Mouse (Mus musculus) intestine, embryonic 14.5 days (tissue): ENCODE measurements around the gene Cacna1c. TPM values are rescaled to one million over a fixed set of nuclear protein-coding genes. Genes with fewer than 3 reads are reported as not detected.

ENCODE experiments used
- ATAC-seq: fragments of 200-750 bp; cut with Nextera tagmentation; replicated peaks from 2 replicates; pipeline ENCODE4 v1.8.0; 2017; ENCODE audit warnings: low read depth, moderate number of reproducible peaks, moderate TSS enrichment, moderate library complexity; ENCODE audit not compliant: low FRiP score, low TSS enrichment
- DNase-seq: peaks from one replicate; pipeline ENCODE4 v3.0.0-alpha.2; 2018; ENCODE audit warnings: low spot score
- H3K27ac ChIP-seq: fragments of 300-500 bp; sonication (generic); 2 replicates; pipeline ENCODE4 v1.5.1; 2014; ENCODE audit warnings: low read depth, mild to moderate bottlenecking, control low read depth
- H3K27me3 ChIP-seq: fragments of 300-500 bp; sonication (generic); replicated peaks from 2 replicates; pipeline ENCODE4 v1.6.1; 2014; ENCODE audit warnings: low read length, control low read depth; ENCODE audit not compliant: control insufficient read depth, insufficient read depth
- H3K36me3 ChIP-seq: fragments of 300-500 bp; sonication (generic); 2 replicates; pipeline ENCODE4 v1.6.1; 2014; ENCODE audit warnings: low read length, control low read depth; ENCODE audit not compliant: control insufficient read depth, insufficient read depth
- H3K4me1 ChIP-seq: fragments of 300-500 bp; sonication (generic); replicated peaks from 2 replicates; pipeline ENCODE4 v1.6.1; 2014; ENCODE audit warnings: low read length, control low read depth, mixed read lengths; ENCODE audit not compliant: control insufficient read depth, insufficient read depth
- H3K4me2 ChIP-seq: fragments of 300-500 bp; sonication (generic); 2 replicates; pipeline ENCODE4 v1.6.1; 2014; ENCODE audit warnings: low read length
- H3K4me3 ChIP-seq: fragments of 300-500 bp; sonication (generic); 2 replicates; pipeline ENCODE4 v1.5.1; 2014; ENCODE audit warnings: low read depth, low read length, control low read depth, mixed read lengths
- H3K9ac ChIP-seq: fragments of 300-500 bp; sonication (generic); 2 replicates; pipeline ENCODE4 v1.6.1; 2014; ENCODE audit warnings: mild to moderate bottlenecking, low read length
- H3K9me3 ChIP-seq: fragments of 300-500 bp; sonication (generic); 2 replicates; pipeline ENCODE4 v1.6.1; 2016; ENCODE audit warnings: low read length, control low read depth; ENCODE audit not compliant: control insufficient read depth
- WGBS: fragments of 180-500 bp; shearing (Covaris S2); extraction: QIAGEN DNeasy Blood & Tissue Kit; methylation state at CpG from one replicate; pipeline ENCODE4 v1.1.7; 2014; 5-methylcytosine and 5-hydroxymethylcytosine counted together
- polyA plus RNA-seq: library from polyadenylated mRNA; unstranded; fragments of >200 nt; fragmentation: Nextera tagmentation; extraction: Ambion mirVana; gene quantifications from 2 replicates; pipeline ENCODE4 v1.2.1, GENCODE M21; 2014

Gene Cacna1c
- polyA plus RNA-seq, 1 experiment from 2014 or later, result 6.5 TPM

- no peak for ATAC-seq
- H3K4me2 ChIP-seq, result no peak overlapping the region
- no peaks in the 10 kb centered on the region for H3K4me1 ChIP-seq
- no peak overlapping the region for H3K4me3 ChIP-seq
- no peaks in the 10 kb centered on the region for H3K36me3 ChIP-seq
- WGBS, result 78% methylated on average over 5 of the region's 5 CpGs
- no peaks in the 10 kb centered on the region for H3K9me3 ChIP-seq
- no peak for DNase-seq
- H3K27ac ChIP-seq, result no peak overlapping the region
- no peak overlapping the region for H3K9ac ChIP-seq
- H3K27me3 ChIP-seq, result no peaks in the 10 kb centered on the region
Observed at GRCm38 (mm10) chr6:118688856-118689255, 507.4 kb downstream of the Cacna1c start.

- no peak for ATAC-seq
- no peaks in the 10 kb centered on the region for H3K4me1 ChIP-seq
- 65% methylated on average over 6 of the region's 6 CpGs for WGBS
Observed at GRCm38 (mm10) chr6:118680814-118681213, 515.4 kb downstream of the Cacna1c start.

GRCm38 (mm10) chr6:118678031-118678430 lies 518.2 kb downstream of the Cacna1c start:
- H3K4me2 ChIP-seq, result no peak overlapping the region
- ATAC-seq (no peak), DNase-seq (no peak)
- H3K9ac ChIP-seq, result no peak overlapping the region
- no peak overlapping the region for H3K27ac ChIP-seq
- no peaks in the 10 kb centered on the region for H3K4me1 ChIP-seq
- H3K27me3 ChIP-seq, result no peaks in the 10 kb centered on the region
- no peaks in the 10 kb centered on the region for H3K36me3 ChIP-seq
- 90% methylated on average over 10 of the region's 10 CpGs for WGBS
- H3K9me3 ChIP-seq, result no peaks in the 10 kb centered on the region
- H3K4me3 ChIP-seq, result no peak overlapping the region

More at GRCm38 (mm10) chr6:118680814-118681213, 515.4 kb downstream of the Cacna1c start:
- H3K4me3 ChIP-seq, result no peak overlapping the region
- H3K27ac ChIP-seq, result no peak overlapping the region
- H3K36me3 ChIP-seq, result no peaks in the 10 kb centered on the region
- H3K4me2 ChIP-seq, result no peak overlapping the region
- H3K27me3 ChIP-seq, result no peaks in the 10 kb centered on the region
- no peak overlapping the region for H3K9ac ChIP-seq
- DNase-seq, result no peak
- H3K9me3 ChIP-seq, result no peaks in the 10 kb centered on the region

- WGBS, result 91% methylated on average over 6 of the region's 6 CpGs
- Histone ChIP-seq H3K9me3 (no peaks in the 10 kb centered on the region), H3K4me1 (no peaks in the 10 kb centered on the region), H3K9ac (no peak overlapping the region), H3K27ac (no peak overlapping the region), H3K4me2 (no peak overlapping the region), H3K36me3 (no peaks in the 10 kb centered on the region), H3K4me3 (no peak overlapping the region), H3K27me3 (no peaks in the 10 kb centered on the region)
- DNase-seq, result no peak
- no peak for ATAC-seq
Observed at GRCm38 (mm10) chr6:118677306-118677705, 518.9 kb downstream of the Cacna1c start.

- no peak overlapping the region for H3K27ac ChIP-seq
- H3K9ac ChIP-seq, result no peak overlapping the region
- 74% methylated on average over 4 of the region's 4 CpGs for WGBS
- H3K4me1 ChIP-seq, result no peaks in the 10 kb centered on the region
- H3K36me3 ChIP-seq, result no peaks in the 10 kb centered on the region
- no peak for ATAC-seq
- no peak for DNase-seq
- H3K27me3 ChIP-seq, result no peaks in the 10 kb centered on the region
- H3K4me3 ChIP-seq, result no peak overlapping the region
- no peaks in the 10 kb centered on the region for H3K9me3 ChIP-seq
- no peak overlapping the region for H3K4me2 ChIP-seq
Observed at GRCm38 (mm10) chr6:118674781-118675180, 521.4 kb downstream of the Cacna1c start.

GRCm38 (mm10) chr6:118673974-118674695 lies 522.1 kb downstream of the Cacna1c start:
- no peak overlapping the region for H3K4me3 ChIP-seq
- H3K4me1 ChIP-seq, result no peaks in the 10 kb centered on the region
- H3K36me3 ChIP-seq, result no peaks in the 10 kb centered on the region
- WGBS, result 76% methylated on average over 12 of the region's 12 CpGs
- ATAC-seq (no peak), DNase-seq (no peak)
- H3K27ac ChIP-seq, result no peak overlapping the region
- H3K9me3 ChIP-seq, result no peaks in the 10 kb centered on the region
- no peak overlapping the region for H3K9ac ChIP-seq
- no peaks in the 10 kb centered on the region for H3K27me3 ChIP-seq
- no peak overlapping the region for H3K4me2 ChIP-seq

- Histone ChIP-seq H3K4me3 (no peak overlapping the region), H3K4me2 (no peak overlapping the region), H3K4me1 (no peaks in the 10 kb centered on the region), H3K27ac (no peak overlapping the region), H3K27me3 (no peaks in the 10 kb centered on the region), H3K36me3 (0 out of 2 replicates have a peak, but pooled peaks cover 6% of the 10 kb centered on the region), H3K9ac (no peak overlapping the region), H3K9me3 (no peaks in the 10 kb centered on the region)
- ATAC-seq, result no peak
- WGBS, result 78% methylated on average over 4 of the region's 4 CpGs
- DNase-seq, result no peak
Observed at GRCm38 (mm10) chr6:118653331-118653730, 542.9 kb downstream of the Cacna1c start.

GRCm38 (mm10) chr6:118649121-118649783 lies 547.0 kb downstream of the Cacna1c start:
- Histone ChIP-seq H3K9ac (no peak overlapping the region), H3K27me3 (no peaks in the 10 kb centered on the region), H3K4me3 (no peak overlapping the region), H3K9me3 (no peaks in the 10 kb centered on the region), H3K36me3 (0 out of 2 replicates have a peak, but pooled peaks cover 6% of the 10 kb centered on the region), H3K4me2 (no peak overlapping the region), H3K27ac (no peak overlapping the region), H3K4me1 (no peaks in the 10 kb centered on the region)
- ATAC-seq (no peak), DNase-seq (no peak)
- WGBS, result 87% methylated on average over 6 of the region's 6 CpGs
